Comparison of ENCODE assay signal across 13 mouse cellular contexts in genomic region chr16:8747772-8748171, GRCm38 (mm10). TPM values are rescaled to one million over a fixed set of nuclear protein-coding genes. Genes with fewer than 3 reads are reported as not detected.
A peak's percentile ranks its signal among the peaks of the same experiment; 100 is the strongest.
DNase-seq lines count a peak whose midpoint lies in the region; ATAC-seq lines count a peak whose summit lies in the region.
"Had no signal": no experiment of that assay in that cellular context is flagged by ENCODE, and none has a peak within 500 bp of the region (broad histone marks: within the 10 kb centered on the region; RNA-seq: fewer than 3 reads in every experiment).

No protein-coding gene starts in this region.

- DNase-seq in heart, postnatal 4 days, result no peak
- peak; percentile 33 for DNase-seq in liver
- DNase-seq in thymus, postnatal 4 days, result peak; percentile 47
- DNase-seq in natural killer cell, adult 2 months (ENCODE audit: low spot score in 2 of 2), result no peak
- no peak for DNase-seq in heart, adult 11 months
- DNase-seq: cerebellum, adult 11-12 months; right cerebral cortex, postnatal 14 days had no signal

- no peak overlapping the region for H3K4me3 ChIP-seq in heart, embryonic 16.5 days (ENCODE audit: low read length)
- peak overlapping the region; percentile 83 for H3K4me3 ChIP-seq in megakaryocyte, embryonic 14.5 days (replicated peaks)
- H3K4me3 ChIP-seq in forebrain, embryonic 13.5 days, result no peak overlapping the region
- H3K4me3 ChIP-seq: embryonic facial prominence, embryonic 13.5 days; lung, embryonic 15.5 days had no signal

- no peak overlapping the region for H3K9ac ChIP-seq in heart, embryonic 16.5 days (ENCODE audit: low read length)
- H3K9ac ChIP-seq in forebrain, embryonic 13.5 days, result no peak overlapping the region
- H3K9ac ChIP-seq: embryonic facial prominence, embryonic 13.5 days; lung, embryonic 15.5 days had no signal

- H3K9me3 ChIP-seq in heart, embryonic 16.5 days (replicated peaks; ENCODE audit: control insufficient read depth, low read length), result no peaks in the 10 kb centered on the region
- H3K9me3 ChIP-seq in megakaryocyte, embryonic 14.5 days, result peaks cover 3% of the 10 kb centered on the region; the same call in 1 of the 2 replicates
- no peaks in the 10 kb centered on the region for H3K9me3 ChIP-seq in forebrain, embryonic 13.5 days (replicated peaks)
- H3K9me3 ChIP-seq: embryonic facial prominence, embryonic 13.5 days; lung, embryonic 15.5 days had no signal

- no peaks in the 10 kb centered on the region for H3K36me3 ChIP-seq in heart, embryonic 16.5 days (ENCODE audit: control insufficient read depth, insufficient read depth)
- H3K36me3 ChIP-seq in megakaryocyte, embryonic 14.5 days (replicated peaks; ENCODE audit: low read length), result no peaks in the 10 kb centered on the region
- no peaks in the 10 kb centered on the region for H3K36me3 ChIP-seq in forebrain, embryonic 13.5 days (ENCODE audit: poor library complexity, severe bottlenecking)
- H3K36me3 ChIP-seq: embryonic facial prominence, embryonic 13.5 days; lung, embryonic 15.5 days had no signal

- H3K4me1 ChIP-seq in heart, embryonic 16.5 days (ENCODE audit: control insufficient read depth, insufficient read depth, low read length), result no peaks in the 10 kb centered on the region
- peaks cover 54% of the 10 kb centered on the region for H3K4me1 ChIP-seq in megakaryocyte, embryonic 14.5 days
- no peaks in the 10 kb centered on the region for H3K4me1 ChIP-seq in forebrain, embryonic 13.5 days
- H3K4me1 ChIP-seq: embryonic facial prominence, embryonic 13.5 days; lung, embryonic 15.5 days had no signal

- WGBS in heart, embryonic 16.5 days, result 70% methylated on average over 3 of the region's 3 CpGs
- WGBS in forebrain, embryonic 13.5 days, result 83% methylated on average over 3 of the region's 3 CpGs

- H3K27me3 ChIP-seq in heart, embryonic 16.5 days (ENCODE audit: control insufficient read depth, insufficient read depth, low read length), result no peaks in the 10 kb centered on the region
- H3K27me3 ChIP-seq in megakaryocyte, embryonic 14.5 days (replicated peaks), result no peaks in the 10 kb centered on the region
- no peaks in the 10 kb centered on the region for H3K27me3 ChIP-seq in forebrain, embryonic 13.5 days
- H3K27me3 ChIP-seq: embryonic facial prominence, embryonic 13.5 days; lung, embryonic 15.5 days had no signal

- ATAC-seq in heart, embryonic 16.5 days (replicated peaks; ENCODE audit: extremely low read depth, insufficient read depth, low FRiP score), result no peak
- no peak for ATAC-seq in forebrain, embryonic 13.5 days
- ATAC-seq: hindbrain, postnatal 0 days had no signal

- H3K4me2 ChIP-seq in heart, embryonic 16.5 days (ENCODE audit: low read depth, low read length), result no peak overlapping the region
- H3K4me2 ChIP-seq in forebrain, embryonic 13.5 days, result no peak overlapping the region
- H3K4me2 ChIP-seq: embryonic facial prominence, embryonic 13.5 days; lung, embryonic 15.5 days had no signal

- H3K27ac ChIP-seq in heart, embryonic 16.5 days (ENCODE audit: low read length), result peak overlapping the region; percentile 70
- no peak overlapping the region for H3K27ac ChIP-seq in forebrain, embryonic 13.5 days
- H3K27ac ChIP-seq: embryonic facial prominence, embryonic 13.5 days; hindbrain, postnatal 0 days; lung, embryonic 15.5 days had no signal

RNA-seq across cellular contexts. Expression of gene Usp7, which starts 44.3 kb away (rescaled TPM):
- 15.0 and 16.9 TPM in 2 replicates for polyA plus RNA-seq in heart, embryonic 16.5 days (2015; fragmentation: Nextera tagmentation; extraction: Ambion mirVana)
- 10 to 100 TPM; 93.2 to 93.6 TPM for total RNA-seq in heart, postnatal 4 days (2021)
- polyA plus RNA-seq in megakaryocyte, embryonic 14.5 days (2012; ENCODE audit: insufficient read depth, low replicate concordance), result 4.5 and 8.0 TPM in 2 replicates
- polyA plus RNA-seq in forebrain, embryonic 13.5 days (2015; fragmentation: Nextera tagmentation; extraction: Ambion mirVana), result 29.6 and 42.3 TPM in 2 replicates

Comparison
In these comparisons a context has a peak if more than half of its experiments do, and no peak if none do; other contexts are left out.
1. DNase-seq: peak in liver (single experiment) and thymus, postnatal 4 days (single experiment); none in heart, postnatal 4 days (single experiment), natural killer cell, adult 2 months (0 of 2) and heart, adult 11 months (single experiment).